Mouse (Mus musculus): ENCODE results near the gene Cntn5. TPM values are rescaled to one million over a fixed set of nuclear protein-coding genes. Genes with fewer than 3 reads are reported as not detected.

The Cntn5 gene
- 3.0 and 3.1 TPM in 2 replicates for polyA plus RNA-seq (2016; fragmentation: Nextera tagmentation; extraction: Ambion mirVana)

DNA sequence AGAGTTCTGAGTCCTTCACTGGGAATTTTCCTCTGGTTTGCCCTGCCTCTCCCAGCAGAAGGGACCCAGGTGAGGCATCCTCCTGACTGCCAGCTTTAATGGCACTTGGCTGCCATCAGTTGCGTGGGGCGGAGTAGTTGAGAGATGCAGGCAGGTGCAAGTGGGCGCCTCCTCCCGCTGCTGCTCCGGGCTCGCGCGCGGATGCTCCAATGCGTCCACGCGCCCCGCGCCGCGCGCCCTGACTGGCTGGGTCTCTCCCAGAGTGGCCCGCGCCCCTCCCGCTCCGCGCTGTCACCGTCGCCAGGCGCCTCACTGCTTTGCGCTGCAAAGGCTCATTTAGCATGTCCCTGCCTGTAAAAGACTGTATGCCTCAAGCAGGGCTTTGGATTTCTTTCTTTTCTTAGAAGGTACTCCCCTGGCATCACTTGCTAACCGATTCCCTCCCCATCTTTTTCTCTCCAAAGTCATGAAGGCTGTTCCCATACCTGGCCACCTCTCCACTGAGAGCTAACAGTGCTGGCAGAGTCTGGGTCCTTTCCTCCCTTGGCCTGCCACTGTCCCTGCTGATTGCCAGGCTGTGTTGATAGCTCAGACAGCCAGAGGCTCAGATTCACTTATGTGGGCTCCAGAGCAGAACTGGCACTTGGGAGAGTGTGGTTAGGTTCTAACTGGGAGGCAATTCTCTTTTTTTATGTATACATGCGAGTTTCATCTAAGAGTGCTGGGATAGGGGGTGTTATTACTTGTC is at the start of gene Cntn5:
TSS of gene Cntn5 (minus strand) at position 160 of the 748 bp plus-strand sequence.
- 3% methylated on average over 28 of the region's 28 CpGs for WGBS
- H3K27ac ChIP-seq: no peak within 1 kb of the TSS
- no peaks in the 10 kb centered on the region for H3K36me3 ChIP-seq
- peaks cover 8% of the 10 kb centered on the region for H3K4me1 ChIP-seq
- peak within 1 kb of the TSS; percentile 36 for H3K4me3 ChIP-seq
- ATAC-seq (ENCODE audit: insufficient number of reproducible peaks, insufficient read depth, low FRiP score, low TSS enrichment): 0 out of 2 replicates have a peak, but pooled peaks have one; percentile 72
- no peaks in the 10 kb centered on the region for H3K9me3 ChIP-seq
- H3K27me3 ChIP-seq: peaks cover 9% of the 10 kb centered on the region
- H3K9ac ChIP-seq: peak within 1 kb of the TSS; percentile 7; the same call in 1 of the 2 replicates
- peak within 1 kb of the TSS; percentile 82 for H3K4me2 ChIP-seq (replicated peaks)

DNA sequence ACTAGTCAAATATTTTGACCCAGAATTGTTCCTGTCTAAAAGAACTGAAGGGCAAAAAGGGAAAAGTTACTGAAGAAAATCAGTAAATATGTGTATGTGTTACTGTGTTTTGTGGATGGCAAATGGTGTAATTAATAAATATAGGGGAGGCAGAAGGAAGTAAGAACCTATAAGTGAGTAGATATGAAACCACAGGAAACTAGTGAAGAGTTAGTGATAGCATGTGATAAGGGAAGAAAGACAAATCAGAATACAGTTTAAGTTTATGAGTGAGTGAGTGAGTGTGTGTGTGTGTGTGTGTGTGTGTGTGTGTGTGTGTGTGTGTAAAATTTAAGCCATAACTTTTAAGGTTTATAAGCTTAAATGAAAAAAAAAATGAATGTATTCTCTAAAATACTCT is 45.9 kb upstream of the Cntn5 start:
- Histone ChIP-seq H3K9ac (no peak overlapping the region), H3K4me3 (no peak overlapping the region), H3K4me2 (replicated peaks) (no peak overlapping the region), H3K9me3 (no peaks in the 10 kb centered on the region), H3K27ac (no peak overlapping the region), H3K27me3 (no peaks in the 10 kb centered on the region), H3K4me1 (no peaks in the 10 kb centered on the region), H3K36me3 (no peaks in the 10 kb centered on the region)
- ATAC-seq (ENCODE audit: insufficient number of reproducible peaks, insufficient read depth, low FRiP score, low TSS enrichment): no peak

DNA sequence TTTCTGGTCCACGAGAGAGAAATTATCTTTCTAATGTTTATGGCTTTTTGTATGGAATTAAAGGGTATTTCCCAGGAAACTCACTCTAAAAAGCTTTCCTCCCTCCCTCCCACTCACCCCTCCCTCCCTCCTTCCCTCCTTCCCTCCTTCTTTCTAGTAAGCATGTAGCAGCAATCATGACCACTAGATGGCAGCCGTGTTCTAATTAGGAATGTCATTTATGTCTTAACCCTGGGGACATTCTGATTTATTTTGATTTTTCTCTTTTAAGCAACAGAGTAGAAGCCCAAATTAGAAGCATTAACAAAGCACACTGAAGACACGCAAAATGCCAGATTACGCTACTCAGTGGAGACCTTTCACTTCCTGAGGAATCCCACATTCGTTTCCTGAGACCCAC is 5.0 kb upstream of the Cntn5 start:
- Histone ChIP-seq H3K27ac (no peak overlapping the region), H3K4me3 (no peak overlapping the region), H3K9me3 (no peaks in the 10 kb centered on the region), H3K36me3 (no peaks in the 10 kb centered on the region), H3K4me1 (peaks cover 6% of the 10 kb centered on the region), H3K4me2 (replicated peaks) (no peak overlapping the region), H3K27me3 (peaks cover 6% of the 10 kb centered on the region), H3K9ac (no peak overlapping the region)
- no peak for ATAC-seq (ENCODE audit: insufficient number of reproducible peaks, insufficient read depth, low FRiP score, low TSS enrichment)
- 19% methylated on average over 5 of the region's 5 CpGs for WGBS

DNA sequence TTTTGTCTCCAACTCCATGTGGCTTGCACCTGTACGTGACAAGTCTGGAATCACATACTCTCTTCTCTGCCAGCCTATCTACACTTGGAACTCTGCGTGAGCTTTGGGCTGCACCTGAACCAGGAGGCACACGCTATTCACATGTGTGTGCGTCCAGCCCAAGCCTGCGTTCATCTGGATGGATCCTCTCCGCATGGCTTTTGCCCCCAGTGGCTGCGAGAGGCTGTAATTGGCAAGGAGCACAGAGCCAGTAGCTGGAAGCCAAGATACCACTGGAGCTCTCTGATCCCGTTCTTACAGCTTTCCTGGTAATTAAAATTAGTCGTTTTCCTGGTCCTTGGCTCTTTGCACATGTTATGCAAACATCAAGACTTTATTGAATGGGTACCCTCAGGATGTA is 1.1 kb upstream of the Cntn5 start:
- Histone ChIP-seq H3K4me3 (no peak overlapping the region), H3K27me3 (peaks cover 9% of the 10 kb centered on the region), H3K4me1 (peaks cover 8% of the 10 kb centered on the region), H3K4me2 (replicated peaks) (no peak overlapping the region), H3K9me3 (no peaks in the 10 kb centered on the region), H3K36me3 (no peaks in the 10 kb centered on the region), H3K9ac (no peak overlapping the region), H3K27ac (no peak overlapping the region)
- no peak for ATAC-seq (ENCODE audit: insufficient number of reproducible peaks, insufficient read depth, low FRiP score, low TSS enrichment)
- 68% methylated on average over 9 of the region's 9 CpGs for WGBS

DNA sequence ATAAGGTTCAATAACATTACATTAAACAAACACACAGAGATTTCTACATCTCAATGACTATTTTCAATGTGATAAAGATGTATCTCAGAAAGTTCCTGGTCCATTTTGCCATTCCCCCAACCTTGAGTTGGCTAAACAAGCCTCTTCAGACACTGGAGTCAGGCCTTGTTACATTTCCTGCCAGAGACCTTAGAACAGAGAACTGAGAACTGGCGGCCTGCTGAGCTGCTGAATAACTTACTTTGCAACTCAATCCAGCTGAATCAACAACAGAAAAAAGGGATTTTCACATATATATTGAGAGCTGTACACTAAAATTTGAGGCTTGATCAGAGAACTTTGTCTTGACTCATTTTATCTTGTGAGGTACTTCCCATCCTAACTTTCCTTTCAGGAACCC is 24.8 kb downstream of the Cntn5 start:
- no peaks in the 10 kb centered on the region for H3K9me3 ChIP-seq
- H3K4me1 ChIP-seq: no peaks in the 10 kb centered on the region
- no peak overlapping the region for H3K4me2 ChIP-seq (replicated peaks)
- H3K4me3 ChIP-seq: no peak overlapping the region
- no peak for ATAC-seq (ENCODE audit: insufficient number of reproducible peaks, insufficient read depth, low FRiP score, low TSS enrichment)
- H3K27ac ChIP-seq: no peak overlapping the region
- no peaks in the 10 kb centered on the region for H3K27me3 ChIP-seq
- WGBS: 44% methylated on average over 1 of the region's 1 CpGs
- H3K9ac ChIP-seq: no peak overlapping the region
- no peaks in the 10 kb centered on the region for H3K36me3 ChIP-seq

DNA sequence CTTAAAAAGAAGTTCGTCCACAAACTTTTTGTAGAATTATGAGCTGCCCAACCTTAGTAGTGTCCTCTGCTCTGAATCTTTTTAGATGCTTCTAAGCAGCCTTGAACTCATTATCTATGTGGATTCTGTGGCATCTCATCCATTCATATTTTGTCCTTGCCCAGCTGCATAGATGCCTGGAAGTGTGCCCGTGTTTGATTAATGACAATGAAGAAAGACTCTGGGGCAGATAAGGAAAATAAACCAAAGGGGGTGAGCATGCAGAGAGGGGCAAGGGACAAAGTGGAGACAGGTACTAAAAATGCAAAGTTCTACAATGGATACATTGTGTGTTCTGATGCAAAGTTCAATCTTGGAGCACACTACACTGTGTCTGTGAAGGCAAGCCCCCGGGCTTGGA is 30.7 kb downstream of the Cntn5 start:
- no peak for ATAC-seq (ENCODE audit: insufficient number of reproducible peaks, insufficient read depth, low FRiP score, low TSS enrichment)
- Histone ChIP-seq H3K27me3 (no peaks in the 10 kb centered on the region), H3K9me3 (no peaks in the 10 kb centered on the region), H3K4me1 (no peaks in the 10 kb centered on the region), H3K9ac (no peak overlapping the region), H3K4me3 (no peak overlapping the region), H3K36me3 (no peaks in the 10 kb centered on the region), H3K4me2 (replicated peaks) (no peak overlapping the region), H3K27ac (no peak overlapping the region)
- 77% methylated on average over 3 of the region's 3 CpGs for WGBS

DNA sequence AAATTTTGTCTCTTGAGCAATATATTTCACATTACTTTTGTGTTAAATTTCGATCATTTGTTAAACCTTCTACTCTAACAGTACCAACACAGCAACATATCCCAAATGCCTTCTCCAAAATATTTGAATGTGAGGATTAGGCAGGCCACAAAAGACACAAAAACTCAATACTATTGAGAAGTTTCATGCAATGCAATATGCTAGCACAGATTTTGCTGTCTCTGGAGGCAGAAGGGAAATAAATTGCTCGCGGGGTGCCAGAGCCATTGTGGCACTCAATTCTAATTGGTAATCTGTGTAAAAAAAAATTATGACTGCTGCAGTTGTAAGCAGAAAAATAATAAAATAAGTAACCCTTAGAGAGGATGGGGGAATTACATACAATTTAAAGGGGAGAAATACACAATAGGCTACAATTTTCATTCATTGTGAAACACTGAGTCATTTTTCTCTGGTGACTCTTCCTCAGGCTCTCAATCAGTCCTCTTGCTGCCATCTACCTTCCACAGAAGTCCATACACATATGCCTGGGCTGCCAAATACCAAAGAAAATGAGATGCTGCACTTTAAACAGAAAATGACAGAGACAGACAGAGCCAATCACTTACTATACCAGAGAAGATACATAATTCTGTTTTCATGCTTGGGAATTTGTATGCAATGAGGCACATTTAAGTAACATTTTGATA is 48.2 kb downstream of the Cntn5 start:
- Histone ChIP-seq H3K36me3 (no peaks in the 10 kb centered on the region), H3K4me1 (no peaks in the 10 kb centered on the region), H3K27ac (no peak overlapping the region), H3K9ac (no peak overlapping the region), H3K9me3 (no peaks in the 10 kb centered on the region), H3K27me3 (no peaks in the 10 kb centered on the region), H3K4me3 (no peak overlapping the region), H3K4me2 (replicated peaks) (no peak overlapping the region)
- no peak for ATAC-seq (ENCODE audit: insufficient number of reproducible peaks, insufficient read depth, low FRiP score, low TSS enrichment)
- WGBS: 92% methylated on average over 3 of the region's 3 CpGs

DNA sequence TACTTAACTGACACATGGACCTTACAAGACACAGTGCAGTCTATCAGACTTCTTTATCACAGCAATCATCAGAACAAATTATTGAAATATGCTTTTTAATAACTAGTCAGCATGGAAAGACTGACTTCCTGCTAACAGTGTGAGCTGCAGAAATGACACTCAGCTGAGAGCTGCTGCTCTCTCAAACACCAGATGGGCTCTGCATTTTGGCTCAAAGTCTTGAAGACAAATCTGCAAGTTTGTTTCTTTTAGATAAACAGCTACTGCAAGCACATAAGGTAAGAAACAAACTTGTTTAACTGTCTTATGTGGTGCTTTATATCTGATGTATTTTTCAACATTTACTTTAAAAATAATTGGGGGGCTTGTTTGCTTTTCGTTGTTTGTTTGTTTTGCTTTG is 87.9 kb downstream of the Cntn5 start:
- H3K27me3 ChIP-seq: no peaks in the 10 kb centered on the region
- no peak overlapping the region for H3K4me3 ChIP-seq
- no peak for ATAC-seq (ENCODE audit: insufficient number of reproducible peaks, insufficient read depth, low FRiP score, low TSS enrichment)
- no peak overlapping the region for H3K27ac ChIP-seq
- no peaks in the 10 kb centered on the region for H3K36me3 ChIP-seq
- no peak overlapping the region for H3K4me2 ChIP-seq (replicated peaks)
- 77% methylated on average over 1 of the region's 1 CpGs for WGBS
- H3K4me1 ChIP-seq: no peaks in the 10 kb centered on the region
- H3K9me3 ChIP-seq: no peaks in the 10 kb centered on the region
- H3K9ac ChIP-seq: no peak overlapping the region

DNA sequence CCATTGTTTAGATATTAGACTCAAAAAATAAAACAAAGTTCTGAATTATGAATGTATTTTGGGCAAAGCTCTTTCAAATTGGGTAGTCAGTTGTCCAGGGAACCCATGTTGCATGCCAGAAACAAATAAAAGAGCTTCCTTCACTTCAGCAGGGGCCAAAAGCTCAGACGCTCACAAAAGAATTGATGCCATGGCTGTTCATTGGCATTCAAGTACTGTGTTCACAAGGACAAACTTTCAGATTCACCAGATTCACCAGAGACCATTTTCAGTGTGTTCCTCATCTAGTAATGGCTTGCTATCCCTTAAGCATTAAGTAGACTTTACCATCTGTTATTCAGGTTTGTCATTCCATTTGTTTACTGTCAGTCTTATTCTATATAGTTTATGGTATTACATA is 107.4 kb downstream of the Cntn5 start:
- WGBS: 83% methylated on average over 1 of the region's 1 CpGs
- no peak overlapping the region for H3K27ac ChIP-seq
- no peaks in the 10 kb centered on the region for H3K4me1 ChIP-seq
- H3K4me3 ChIP-seq: no peak overlapping the region
- H3K36me3 ChIP-seq: no peaks in the 10 kb centered on the region
- H3K9ac ChIP-seq: no peak overlapping the region
- H3K4me2 ChIP-seq (replicated peaks): no peak overlapping the region
- H3K9me3 ChIP-seq: no peaks in the 10 kb centered on the region
- H3K27me3 ChIP-seq: no peaks in the 10 kb centered on the region
- ATAC-seq (ENCODE audit: insufficient number of reproducible peaks, insufficient read depth, low FRiP score, low TSS enrichment): no peak

DNA sequence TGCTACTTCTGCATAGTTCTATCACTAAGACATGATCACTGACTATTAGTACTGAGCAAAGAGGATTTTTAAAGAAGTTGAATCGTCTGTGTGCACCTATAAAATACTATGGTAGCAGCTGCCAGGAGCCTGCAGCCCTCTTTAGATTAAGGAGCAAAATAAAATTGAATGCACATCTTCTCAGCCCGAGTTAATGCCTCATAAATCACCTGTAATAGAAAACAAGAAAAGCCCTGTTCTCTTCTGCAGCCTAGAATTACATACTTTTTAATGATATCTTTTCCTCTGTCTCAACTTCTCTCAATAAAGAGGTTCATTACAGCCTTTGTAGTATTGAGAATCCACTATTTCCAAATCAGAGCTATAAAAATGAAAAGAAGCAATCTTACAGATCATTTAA is 109.5 kb downstream of the Cntn5 start:
- no peak for ATAC-seq (ENCODE audit: insufficient number of reproducible peaks, insufficient read depth, low FRiP score, low TSS enrichment)
- 61% methylated on average over 2 of the region's 2 CpGs for WGBS

DNA sequence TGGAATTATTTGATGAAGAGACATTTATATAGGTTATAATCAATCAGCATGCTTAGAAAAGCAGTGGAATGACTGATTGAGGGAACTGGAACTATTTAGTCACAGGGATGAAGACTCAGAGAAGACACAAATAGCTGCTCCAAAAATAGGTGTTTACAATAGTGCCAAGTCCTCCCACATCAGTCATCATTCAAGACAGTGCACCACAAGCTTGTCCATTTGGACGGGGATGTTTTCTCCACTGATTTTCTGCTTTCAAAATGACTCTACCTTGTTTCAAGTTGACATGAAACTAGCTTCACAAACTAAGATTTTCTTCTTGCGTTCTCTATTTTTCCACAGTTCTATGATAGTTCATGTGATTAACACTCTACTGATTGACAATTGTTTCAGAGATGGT is 172.7 kb downstream of the Cntn5 start:
- no peak overlapping the region for H3K27ac ChIP-seq

More for the DNA sequence above, 109.5 kb downstream of the Cntn5 start:
- Histone ChIP-seq H3K27me3 (no peaks in the 10 kb centered on the region), H3K9me3 (no peaks in the 10 kb centered on the region), H3K9ac (no peak overlapping the region), H3K27ac (no peak overlapping the region), H3K4me1 (no peaks in the 10 kb centered on the region), H3K4me3 (no peak overlapping the region), H3K4me2 (replicated peaks) (no peak overlapping the region), H3K36me3 (no peaks in the 10 kb centered on the region)

DNA sequence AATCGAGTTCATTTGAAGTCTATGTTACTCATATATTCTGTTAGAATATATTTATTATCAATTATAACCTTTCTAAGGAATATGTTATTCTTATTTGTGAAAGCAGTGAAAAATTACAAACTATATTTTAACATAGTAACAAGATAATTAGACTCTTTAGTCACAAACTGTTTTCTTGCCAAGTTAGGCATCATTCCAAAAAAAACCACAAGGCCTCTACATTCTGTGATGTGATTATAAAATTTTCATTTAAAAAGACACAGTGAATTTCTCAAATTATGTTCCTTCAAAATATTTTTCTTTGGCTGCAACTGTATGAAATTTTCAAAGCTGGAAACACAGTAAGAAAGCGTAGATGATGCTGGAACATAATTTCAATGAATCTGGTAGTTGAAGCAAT is 180.4 kb downstream of the Cntn5 start:
- H3K27me3 ChIP-seq: no peaks in the 10 kb centered on the region
- ATAC-seq (ENCODE audit: insufficient number of reproducible peaks, insufficient read depth, low FRiP score, low TSS enrichment): no peak
- no peaks in the 10 kb centered on the region for H3K9me3 ChIP-seq
- no peaks in the 10 kb centered on the region for H3K36me3 ChIP-seq
- H3K4me1 ChIP-seq: no peaks in the 10 kb centered on the region
- WGBS: 90% methylated on average over 2 of the region's 2 CpGs
- no peak overlapping the region for H3K4me2 ChIP-seq (replicated peaks)
- H3K4me3 ChIP-seq: no peak overlapping the region
- H3K27ac ChIP-seq: no peak overlapping the region
- H3K9ac ChIP-seq: no peak overlapping the region

More for the DNA sequence above, 172.7 kb downstream of the Cntn5 start:
- no peaks in the 10 kb centered on the region for H3K4me1 ChIP-seq
- WGBS: 91% methylated on average over 2 of the region's 2 CpGs
- no peaks in the 10 kb centered on the region for H3K36me3 ChIP-seq
- H3K4me3 ChIP-seq: no peak overlapping the region
- ATAC-seq (ENCODE audit: insufficient number of reproducible peaks, insufficient read depth, low FRiP score, low TSS enrichment): no peak
- no peaks in the 10 kb centered on the region for H3K9me3 ChIP-seq
- H3K27me3 ChIP-seq: no peaks in the 10 kb centered on the region
- no peak overlapping the region for H3K9ac ChIP-seq
- no peak overlapping the region for H3K4me2 ChIP-seq (replicated peaks)

All from embryonic facial prominence, embryonic 12.5 days (tissue).